Mouse (Mus musculus) G1E (cell line): Measurements from ENCODE around the gene Olfr64. TPM values are rescaled to one million over a fixed set of nuclear protein-coding genes. Genes with fewer than 3 reads are reported as not detected.

ENCODE experiments used
- ATAC-seq: 2 replicates; pipeline ENCODE4 v1.8.0; 2016; ENCODE audit warnings: mild to moderate bottlenecking; ENCODE audit not compliant: insufficient number of reproducible peaks, poor library complexity, low FRiP score, severe bottlenecking; ENCODE audit errors: extremely low read depth
- DNase-seq: peaks from one replicate; pipeline ENCODE4 v3.0.0; 2012; ENCODE audit warnings: low spot score
- H3K27me3 ChIP-seq: 2 replicates; pipeline ENCODE4 v1.6.1; 2012; ENCODE audit warnings: mild to moderate bottlenecking, low read length, inconsistent platforms; ENCODE audit not compliant: insufficient read depth
- H3K36me3 ChIP-seq: replicated peaks from 2 replicates; pipeline ENCODE3; 2012; ENCODE audit warnings: mild to moderate bottlenecking, inconsistent platforms
- H3K4me1 ChIP-seq: 2 replicates; pipeline ENCODE4 v1.6.1; 2012; ENCODE audit warnings: low read depth, low read length, inconsistent platforms, mixed read lengths; ENCODE audit not compliant: insufficient read depth
- H3K4me3 ChIP-seq: 2 replicates; pipeline ENCODE4 v1.5.1; 2012; ENCODE audit warnings: low read depth, mild to moderate bottlenecking, inconsistent platforms, low read length, moderate library complexity, mixed read lengths
- H3K9me3 ChIP-seq: replicated peaks from 2 replicates; pipeline ENCODE4 v1.6.1; 2012; ENCODE audit warnings: inconsistent platforms
- CTCF ChIP-seq: IDR thresholded peaks from 2 replicates; pipeline ENCODE4 v1.5.1; 2012; ENCODE audit warnings: low read depth, low read length, inconsistent platforms, mixed read lengths
- GATA1 ChIP-seq: IDR thresholded peaks from 2 replicates; pipeline ENCODE4 v1.6.1; 2012; ENCODE audit warnings: borderline replicate concordance, low read length, inconsistent platforms, mixed read lengths
- GATA2 ChIP-seq: IDR thresholded peaks from 2 replicates; pipeline ENCODE4 v1.6.1; 2012; ENCODE audit warnings: low read depth, low read length, inconsistent platforms, borderline replicate concordance
- POLR2AphosphoS5 ChIP-seq: IDR thresholded peaks from 2 replicates; pipeline ENCODE4 v1.6.1; 2012; ENCODE audit warnings: low read depth, low read length, inconsistent platforms; ENCODE audit not compliant: insufficient replicate concordance
- TAL1 ChIP-seq: conservative IDR thresholded peaks from 2 replicates; pipeline ENCODE4 v1.6.1; 2012; ENCODE audit warnings: low read depth, low read length, inconsistent platforms, mixed read lengths
- polyA plus RNA-seq: library from polyadenylated mRNA; stranded (reverse); fragments of >175 nt; gene quantifications from 2 replicates; pipeline ENCODE4 v1.2.3, GENCODE M21; 2012
- total RNA-seq, 2 experiments: library from RNA; stranded (forward) in 1 of 2; stranded (reverse) in 1 of 2; fragments of 200-1000 nt in 1 of 2; fragments of >200 nt in 1 of 2; fragmentation: Nextera tagmentation in 1 of 2; gene quantifications; 2 replicates each; pipeline ENCODE4 v1.2.3; 2014 to 2017

Gene Olfr64
- total RNA-seq (2014; fragmentation: Nextera tagmentation) (not detected in 2 replicates), total RNA-seq (2017) (0.05 TPM in 1 of 2 replicates, not detected in the other), polyA plus RNA-seq (not detected in 2 replicates)

DNA sequence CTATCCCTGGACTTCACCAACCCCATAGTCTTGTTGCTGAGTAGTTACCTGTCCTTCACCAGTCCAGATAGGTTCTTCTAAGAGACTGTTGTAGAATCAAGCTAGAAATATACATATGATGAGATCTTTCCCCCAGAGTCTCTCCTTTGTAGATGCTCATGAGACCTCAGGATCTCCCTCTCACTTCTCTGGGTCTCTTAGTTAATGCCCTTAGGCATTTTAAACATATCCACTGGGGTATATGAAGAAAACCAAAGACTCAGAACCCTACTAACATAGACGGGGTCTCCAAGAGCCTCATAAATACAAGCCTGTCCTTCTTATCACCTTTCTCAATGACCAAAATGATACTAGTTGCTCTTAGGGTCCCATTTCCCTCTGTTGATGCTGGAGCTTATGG lies at the start of gene Olfr64:
Olfr64 (minus strand) TSS at position 101 of the 400 bp plus-strand sequence.
- Histone ChIP-seq H3K4me3 (no peak within 1 kb of the TSS), H3K36me3 (no peaks in the 10 kb centered on the region), H3K27me3 (no peaks in the 10 kb centered on the region), H3K9me3 (no peaks in the 10 kb centered on the region), H3K4me1 (no peaks in the 10 kb centered on the region)
- no peak for DNase-seq
- TF ChIP-seq TAL1 (no peak), GATA2 (no peak), POLR2AphosphoS5 (no peak)
- ATAC-seq, result no peak

DNA sequence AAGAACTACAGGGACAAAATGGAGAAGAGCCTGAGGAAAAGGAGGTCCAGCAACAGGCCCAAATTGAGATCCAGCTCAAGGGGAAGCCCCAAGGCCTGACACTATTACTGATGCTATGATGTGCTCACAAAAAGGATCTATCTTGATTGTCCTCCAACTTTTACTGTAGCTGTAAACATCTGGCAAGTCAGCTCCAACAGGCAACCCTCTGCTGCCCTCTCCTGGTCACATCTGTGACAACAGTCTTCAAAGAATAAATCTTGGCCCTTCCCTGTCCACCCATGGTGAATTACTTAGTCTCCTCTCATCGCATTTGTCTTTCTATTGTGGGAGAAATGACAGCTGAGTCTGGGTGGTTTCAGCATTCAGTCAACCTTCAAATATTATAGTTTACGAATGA lies 48.4 kb upstream of the Olfr64 start:
- Histone ChIP-seq H3K27me3 (peaks cover 14% of the 10 kb centered on the region), H3K4me3 (no peak overlapping the region), H3K9me3 (no peaks in the 10 kb centered on the region), H3K4me1 (no peaks in the 10 kb centered on the region; the same call in 1 of the 2 replicates), H3K36me3 (no peaks in the 10 kb centered on the region)
- DNase-seq (peak; percentile 6), ATAC-seq (peak; percentile 54; the same call in 1 of the 2 replicates)
- TF ChIP-seq GATA1 (no peak), CTCF (peak; percentile 80)

DNA sequence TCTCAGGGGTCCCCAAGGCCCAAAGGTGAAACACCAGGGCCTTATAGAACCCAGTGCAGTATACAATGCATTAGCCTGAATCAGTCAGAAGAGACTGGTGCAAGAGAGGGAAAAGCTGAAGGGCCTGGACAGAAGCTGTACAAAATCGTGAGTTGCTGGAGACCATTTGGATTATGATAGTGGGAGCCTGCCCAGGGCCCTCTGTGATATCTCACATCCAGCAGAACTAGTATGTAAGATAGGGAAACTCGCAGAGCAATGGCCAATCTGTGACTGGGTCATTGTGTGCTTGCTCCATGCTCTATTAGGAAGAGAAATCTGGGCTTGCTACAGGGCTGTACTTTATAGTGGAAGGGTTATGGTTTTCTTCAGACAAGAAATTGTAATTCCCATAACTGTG lies 40.0 kb upstream of the Olfr64 start, which contains the start of gene Olfr632:
Olfr632 (plus strand) TSS at position 84 of the 400 bp plus-strand sequence.
- DNase-seq (no peak), ATAC-seq (no peak)
- no peak for TF ChIP-seq TAL1
- no peak for TF ChIP-seq POLR2AphosphoS5
- TF ChIP-seq GATA2, result no peak
- no peak for TF ChIP-seq CTCF
- no peak for TF ChIP-seq GATA1
- Histone ChIP-seq H3K4me3 (no peak within 1 kb of the TSS), H3K4me1 (no peaks in the 10 kb centered on the region; the same call in 1 of the 2 replicates), H3K36me3 (no peaks in the 10 kb centered on the region), H3K9me3 (no peaks in the 10 kb centered on the region), H3K27me3 (peaks cover 22% of the 10 kb centered on the region)

DNA sequence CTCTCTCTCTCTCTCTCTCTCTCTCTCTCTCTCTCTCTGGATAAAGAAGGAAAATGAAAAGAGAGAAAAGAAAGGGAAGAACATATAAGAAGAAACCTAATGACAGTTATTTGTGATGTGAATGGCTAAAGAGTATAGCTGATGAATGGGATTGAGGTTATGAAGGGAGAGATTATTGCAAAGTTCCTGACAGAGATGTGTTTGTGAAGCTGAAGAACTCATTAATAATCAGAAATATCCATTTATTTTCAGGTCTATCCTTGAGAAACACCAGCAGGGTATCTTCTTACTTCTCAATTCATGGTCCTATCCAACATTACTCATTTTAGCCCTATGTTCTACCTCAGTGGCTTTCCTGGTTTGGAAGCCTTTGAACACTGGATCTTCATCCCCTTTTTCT lies 34.2 kb upstream of the Olfr64 start, which contains the start of gene Olfr631:
Olfr631 (plus strand) TSS at position 301 of the 400 bp plus-strand sequence.
- no peak for DNase-seq
- H3K27me3 ChIP-seq, result peaks cover 11% of the 10 kb centered on the region
- no peak within 1 kb of the TSS for H3K4me3 ChIP-seq
- no peak for TF ChIP-seq GATA2
- no peak for TF ChIP-seq CTCF
- no peak for TF ChIP-seq GATA1
- no peak for TF ChIP-seq POLR2AphosphoS5
- no peak for TF ChIP-seq TAL1
- H3K9me3 ChIP-seq, result no peaks in the 10 kb centered on the region
- no peak for ATAC-seq
- no peaks in the 10 kb centered on the region for H3K36me3 ChIP-seq
- no peaks in the 10 kb centered on the region; the same call in 1 of the 2 replicates for H3K4me1 ChIP-seq

DNA sequence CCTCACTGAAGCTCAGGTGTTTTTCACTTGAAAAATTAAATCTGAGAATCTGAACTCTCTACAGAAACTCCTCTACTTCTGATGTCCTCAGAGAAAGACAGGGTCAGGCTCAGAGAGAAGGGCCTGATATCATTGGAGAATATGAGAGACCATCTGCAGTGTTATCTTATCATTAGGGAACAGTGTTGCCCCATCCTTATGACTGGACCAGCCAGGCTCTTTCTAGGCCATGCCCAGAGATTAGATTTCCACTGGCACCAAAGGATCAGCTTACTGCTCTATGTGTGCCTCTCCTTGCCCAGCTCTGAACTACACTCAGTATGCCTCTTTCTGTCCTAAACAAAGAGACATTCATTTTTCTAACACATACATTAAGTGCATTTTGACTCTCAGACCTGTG lies 21.1 kb upstream of the Olfr64 start:
- no peak for TF ChIP-seq CTCF
- no peak for TF ChIP-seq GATA2
- no peak for TF ChIP-seq POLR2AphosphoS5
- no peak for TF ChIP-seq GATA1
- TF ChIP-seq TAL1, result no peak
- no peak for DNase-seq
- no peaks in the 10 kb centered on the region for H3K9me3 ChIP-seq
- no peak overlapping the region for H3K4me3 ChIP-seq
- H3K36me3 ChIP-seq, result no peaks in the 10 kb centered on the region
- H3K4me1 ChIP-seq, result peaks cover 17% of the 10 kb centered on the region
- no peaks in the 10 kb centered on the region; the same call in 1 of the 2 replicates for H3K27me3 ChIP-seq
- no peak for ATAC-seq

DNA sequence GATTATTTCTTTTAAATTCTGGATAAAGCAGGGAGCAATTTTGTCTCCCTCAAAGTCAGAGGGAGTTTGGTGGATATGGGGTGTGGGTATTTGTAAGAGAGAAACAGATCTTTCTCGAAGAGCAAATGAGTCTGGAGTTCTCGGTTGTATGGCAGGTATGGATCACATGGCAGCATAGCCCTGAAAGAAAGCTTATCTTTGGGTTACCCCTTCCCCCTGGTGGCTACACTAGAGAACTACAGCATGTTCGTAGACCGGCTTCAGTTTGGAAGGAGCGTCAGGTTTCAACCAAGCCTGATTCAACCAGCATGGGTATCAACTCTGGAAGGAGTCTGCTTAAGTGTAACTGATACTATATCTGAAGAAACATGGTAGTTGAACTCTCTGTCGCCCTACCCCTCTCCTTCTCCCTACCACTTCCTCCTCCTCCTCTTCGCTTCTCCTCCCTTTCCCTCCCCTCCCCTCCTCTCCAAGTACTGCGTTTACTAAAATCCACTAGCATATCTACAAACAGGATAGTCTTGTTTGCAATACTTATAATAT lies 18.8 kb upstream of the Olfr64 start:
- Histone ChIP-seq H3K4me3 (no peak overlapping the region), H3K9me3 (no peaks in the 10 kb centered on the region), H3K4me1 (peaks cover 35% of the 10 kb centered on the region), H3K27me3 (no peaks in the 10 kb centered on the region; the same call in 1 of the 2 replicates), H3K36me3 (no peaks in the 10 kb centered on the region)
- DNase-seq, result peak; percentile 19
- TF ChIP-seq GATA1 (no peak), TAL1 (no peak), POLR2AphosphoS5 (no peak), GATA2 (no peak), CTCF (no peak)
- peak; percentile 23; the same call in 1 of the 2 replicates for ATAC-seq
